Mouse (Mus musculus): ENCODE results near the gene Xylt2.

DNA sequence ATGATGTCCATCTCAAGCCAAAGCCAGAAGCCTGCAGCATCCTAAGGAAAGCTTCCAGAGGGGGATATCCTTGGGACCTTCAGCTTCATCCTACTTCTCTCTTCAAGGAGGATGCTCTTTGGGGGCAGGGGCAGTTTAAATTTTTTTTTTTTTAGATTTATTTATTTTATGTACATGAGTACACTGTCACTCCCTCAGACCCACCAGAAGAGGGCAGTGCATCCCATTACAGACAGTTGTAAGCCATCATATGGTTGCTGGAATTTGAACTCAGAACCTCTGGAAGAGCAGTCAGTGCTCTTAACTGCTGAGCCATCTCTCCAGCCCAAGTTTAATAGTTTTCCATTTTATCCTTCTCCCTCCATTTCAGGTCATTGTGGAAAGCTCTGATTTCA lies 55.9 kb downstream of the Xylt2 start:
- TF ChIP-seq ZNF384 (IDR thresholded peaks at IDR 0.05; ENCODE audit: low read depth, low read length) (peak; percentile 66), HCFC1 (IDR thresholded peaks at IDR 0.05; ENCODE audit: borderline replicate concordance, insufficient read depth, low read length) (no peak), MAFK (IDR thresholded peaks at IDR 0.05; ENCODE audit: insufficient read depth, low read depth, low read length) (no peak), CHD2 (IDR thresholded peaks at IDR 0.05; ENCODE audit: low read depth, low read length) (no peak)
